Mouse (Mus musculus): ENCODE results near the gene Dctpp1.

- TF ChIP-seq CTCF (IDR thresholded peaks at IDR 0.05; ENCODE audit: low read depth) (no peak), EP300 (IDR thresholded peaks at IDR 0.05; ENCODE audit: low read depth) (no peak)
Measured at GRCm38 (mm10) chr7:127214521-127214920, 46.0 kb downstream of the Dctpp1 start.

All from liver, postnatal 0 days (tissue).